Mouse (Mus musculus) lung, adult 18-20 months (tissue): ENCODE results near the gene Pdss2.
"Not testable (repeated sequence)": the region's sequence is repeated elsewhere in the genome, so short reads cannot be mapped to it uniquely, and the experiment has no call there.

ENCODE experiments used
- DNase-seq, 2 experiments: peaks; one replicate each; pipeline ENCODE4 v3.0.0; 2022; ENCODE audit warnings: mixed read lengths in 2 of 2

Gene Pdss2

GRCm38 (mm10) chr10:43378279-43378678 lies 157.0 kb downstream of the Pdss2 start:
- peak in 1 of 2 experiments; percentile 21 for DNase-seq

- no peak for DNase-seq
These were observed 157.7 kb downstream of the Pdss2 start for GRCm38 (mm10) chr10:43378732-43379644.

DNA sequence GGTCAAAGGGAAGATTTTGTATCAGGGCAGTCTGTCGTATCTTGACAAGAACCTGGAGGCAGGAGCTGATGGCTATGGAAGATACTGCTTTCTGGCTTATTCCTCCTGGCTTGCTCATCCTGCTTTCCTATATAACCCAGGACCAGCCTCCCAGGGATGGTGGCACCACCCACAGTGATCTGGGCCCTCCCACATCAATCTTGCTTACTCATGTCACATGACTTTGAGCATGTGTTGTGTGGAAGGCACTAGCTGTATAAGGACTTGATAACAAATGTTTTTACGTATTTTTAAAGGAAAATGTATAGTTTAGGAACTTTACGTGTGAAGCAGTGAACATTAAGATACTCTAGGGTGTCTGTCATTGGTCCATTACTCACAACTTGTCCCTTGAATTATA lies 161.4 kb downstream of the Pdss2 start:
- DNase-seq, result no peak

DNA sequence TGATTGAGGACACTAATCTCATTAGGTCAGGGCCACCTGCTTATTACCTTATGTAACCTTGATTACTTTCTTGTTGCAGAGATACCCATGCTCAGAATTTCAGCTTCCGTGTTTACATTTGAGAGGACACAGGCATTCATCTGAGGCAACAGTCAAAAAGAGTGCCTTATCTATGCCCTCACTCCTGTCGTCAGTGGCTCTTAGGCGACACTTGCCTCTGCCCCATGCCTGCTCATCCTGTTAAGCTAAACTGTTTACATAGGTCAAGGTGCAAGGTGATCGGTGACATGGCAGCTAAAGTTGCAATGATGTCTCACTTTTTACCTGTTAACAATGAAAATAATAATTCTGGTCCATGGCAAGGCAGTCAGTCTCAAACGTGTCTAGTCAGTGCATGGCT lies 163.3 kb downstream of the Pdss2 start:
- no peak for DNase-seq

DNA sequence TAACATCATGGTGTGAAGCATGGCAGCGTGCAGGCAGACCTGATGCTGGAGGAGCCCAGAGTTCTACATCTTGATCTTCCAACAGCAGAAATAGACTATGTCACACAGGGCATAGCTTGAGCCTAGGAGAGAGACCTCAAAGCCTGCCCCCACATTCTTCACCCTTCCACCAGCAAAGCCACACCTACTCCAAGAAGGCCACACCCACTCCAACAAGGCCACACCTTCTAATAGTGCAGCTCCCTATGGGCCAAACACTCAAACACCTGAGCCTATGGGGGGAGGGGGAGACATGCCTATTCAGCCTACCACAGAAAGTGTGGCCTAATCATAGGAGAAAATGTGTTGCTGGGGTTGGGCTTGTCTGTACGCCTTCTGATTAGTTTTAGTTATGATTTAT lies 171.6 kb downstream of the Pdss2 start:
- no peak for DNase-seq

DNA sequence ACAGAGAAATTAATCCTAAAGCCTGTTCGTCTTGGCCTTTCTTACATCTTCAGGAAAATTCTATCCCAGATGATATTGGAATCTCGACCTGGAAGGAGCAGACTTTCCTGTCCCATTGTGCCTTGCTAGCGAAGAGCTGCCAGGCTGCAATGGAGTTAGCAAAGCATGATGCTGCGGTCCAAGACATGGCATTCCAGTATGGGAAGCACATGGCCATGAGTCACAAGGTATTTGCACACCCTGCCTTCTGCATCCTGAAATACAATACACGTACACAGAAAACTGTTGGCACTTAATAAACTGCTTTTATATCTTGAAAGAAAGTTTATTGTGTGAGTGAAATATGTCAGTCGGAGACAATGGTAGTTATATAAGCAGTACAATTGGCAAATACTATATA lies 172.5 kb downstream of the Pdss2 start:
- no peak for DNase-seq

- no peak for DNase-seq
These were observed 174.5 kb downstream of the Pdss2 start for GRCm38 (mm10) chr10:43395824-43396223.

DNA sequence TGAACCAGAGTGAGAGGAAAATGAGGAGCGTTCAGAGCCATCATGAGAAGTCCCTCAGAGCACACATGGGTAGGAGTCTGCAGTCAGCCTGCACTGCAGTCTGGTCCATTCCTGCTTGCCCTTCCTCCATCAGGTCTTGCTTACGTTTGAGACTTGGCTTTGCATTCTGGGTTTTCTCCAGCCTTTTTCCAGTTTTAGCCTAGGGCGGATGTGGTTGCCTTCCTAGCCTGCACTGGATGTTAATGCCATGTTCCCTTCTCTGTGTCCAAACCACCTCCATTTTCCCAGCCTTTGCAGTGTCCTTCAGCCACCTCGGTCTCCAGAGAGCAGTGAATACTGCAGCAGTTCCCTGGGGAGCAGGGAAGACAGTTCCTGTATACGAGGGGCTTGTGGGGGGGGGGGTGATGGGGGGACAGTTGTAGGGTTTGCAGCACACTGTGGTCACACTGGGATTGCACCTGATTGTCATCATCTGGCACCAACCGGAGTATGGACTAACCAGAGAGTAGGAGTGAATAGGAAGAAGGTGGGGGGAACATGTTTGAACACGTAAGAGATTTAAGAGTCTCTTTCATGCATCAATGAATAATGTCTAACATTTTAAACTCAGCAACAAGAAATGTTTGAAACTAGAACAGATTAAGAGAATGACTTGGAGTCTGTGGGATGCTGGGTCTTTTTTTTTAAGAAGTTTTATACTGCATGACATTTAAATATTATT lies 178.5 kb downstream of the Pdss2 start:
- DNase-seq, result no peak

- DNase-seq, result no peak
These were observed 184.8 kb downstream of the Pdss2 start for GRCm38 (mm10) chr10:43406107-43406506.

GRCm38 (mm10) chr10:43406885-43407284 lies 185.6 kb downstream of the Pdss2 start:
- DNase-seq, result no peak

- no peak for DNase-seq
These were observed 188.4 kb downstream of the Pdss2 start for GRCm38 (mm10) chr10:43409506-43410230.

GRCm38 (mm10) chr10:43411164-43411563 lies 189.9 kb downstream of the Pdss2 start:
- not testable (repeated sequence) for DNase-seq

GRCm38 (mm10) chr10:43417346-43417745 lies 196.1 kb downstream of the Pdss2 start:
- no peak for DNase-seq

GRCm38 (mm10) chr10:43420660-43421413 lies 199.6 kb downstream of the Pdss2 start:
- DNase-seq, result no peak

DNA sequence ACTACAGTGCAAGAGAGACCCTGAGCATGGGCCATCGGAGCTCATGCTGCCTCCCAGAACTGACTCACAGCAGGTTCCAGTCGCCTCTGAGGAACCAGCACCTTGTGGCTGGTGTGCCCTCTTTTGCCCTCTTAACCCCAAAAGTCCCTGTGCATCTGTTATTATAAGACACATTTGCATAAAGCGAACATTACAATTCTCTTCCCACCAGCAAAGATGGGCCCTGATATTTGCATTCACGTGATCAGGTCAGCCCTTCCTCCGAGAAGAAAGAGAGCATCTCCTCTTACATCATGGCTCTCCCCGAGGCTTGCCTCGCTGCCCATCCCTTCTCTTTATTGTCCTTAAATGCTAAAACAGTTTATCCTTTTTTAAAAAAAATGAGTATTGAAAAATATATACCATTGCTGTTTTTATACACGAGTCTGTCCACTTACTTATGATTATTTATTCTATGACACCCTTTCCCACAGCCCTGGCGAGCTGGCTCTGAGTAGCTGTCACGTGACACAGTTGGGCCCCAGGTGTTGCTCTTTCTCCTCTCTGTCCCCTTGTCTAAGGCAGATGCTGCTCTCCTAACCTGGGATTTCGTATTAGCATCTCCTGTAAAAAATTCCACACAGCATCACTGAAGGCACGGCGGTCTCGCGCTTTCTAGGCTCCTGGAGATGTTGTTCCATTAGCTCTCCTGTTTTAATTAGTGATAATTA lies 200.9 kb downstream of the Pdss2 start:
- DNase-seq, result no peak

DNA sequence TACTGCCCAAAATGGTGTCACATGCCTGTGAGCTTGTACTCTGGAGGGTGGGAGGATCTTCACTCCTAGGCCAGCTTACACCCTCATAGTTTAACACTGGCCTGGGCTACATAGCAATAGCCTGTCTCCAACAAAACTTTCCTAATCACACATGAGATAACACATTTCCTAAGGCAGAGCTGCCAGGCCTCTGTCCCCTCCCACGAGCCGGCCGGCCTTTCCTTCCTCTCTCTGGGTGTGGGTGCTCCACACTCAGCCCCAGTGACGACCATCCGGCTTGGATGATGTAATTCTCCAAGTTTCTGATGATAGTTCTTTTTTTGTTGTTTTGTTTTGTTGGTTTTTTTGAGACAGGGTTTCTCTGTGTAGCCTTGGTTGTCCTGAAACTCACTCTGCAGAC lies 203.3 kb downstream of the Pdss2 start:
- peak; percentile 19 to 26 for DNase-seq

- no peak for DNase-seq
These were observed 209.3 kb downstream of the Pdss2 start for GRCm38 (mm10) chr10:43430606-43431005.

DNA sequence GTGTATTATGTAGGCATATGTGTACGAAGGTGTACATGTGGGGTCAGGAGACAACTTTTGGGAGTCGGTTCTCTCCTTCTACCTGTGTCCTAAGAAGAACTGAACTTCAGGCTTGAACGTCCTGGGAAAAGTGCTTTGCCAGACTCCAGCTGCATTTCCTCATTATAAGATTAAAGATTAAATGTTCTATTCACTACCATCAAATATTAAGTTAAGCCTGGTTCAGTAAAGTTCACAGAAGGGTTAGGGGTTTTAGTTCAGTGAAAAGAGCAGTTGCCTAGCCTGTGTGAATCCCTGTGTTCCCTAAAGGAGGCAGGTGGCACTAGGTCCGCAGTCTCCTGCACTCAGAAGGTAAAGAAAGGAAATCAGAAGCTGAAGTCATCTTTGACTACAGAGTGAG lies 213.0 kb downstream of the Pdss2 start:
- no peak for DNase-seq

DNA sequence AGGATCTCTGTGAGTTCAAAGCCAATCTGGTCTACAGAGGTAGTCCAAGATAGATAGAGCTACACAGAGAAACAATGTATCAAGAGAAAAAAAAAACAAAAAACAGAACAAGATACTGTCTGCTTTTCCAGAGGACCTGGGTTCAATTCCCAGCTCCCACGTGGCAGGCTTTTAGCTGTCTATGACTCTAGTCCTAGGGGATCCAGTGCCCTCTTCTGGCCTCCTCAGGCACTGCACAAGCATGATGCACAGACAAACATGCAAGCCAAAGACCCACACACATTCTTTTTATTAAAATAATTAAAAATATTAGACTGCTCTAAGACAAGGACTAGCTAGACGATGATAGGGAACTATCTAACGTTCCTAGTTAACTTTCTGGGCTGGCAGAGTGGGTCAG lies 214.5 kb downstream of the Pdss2 start:
- no peak for DNase-seq

DNA sequence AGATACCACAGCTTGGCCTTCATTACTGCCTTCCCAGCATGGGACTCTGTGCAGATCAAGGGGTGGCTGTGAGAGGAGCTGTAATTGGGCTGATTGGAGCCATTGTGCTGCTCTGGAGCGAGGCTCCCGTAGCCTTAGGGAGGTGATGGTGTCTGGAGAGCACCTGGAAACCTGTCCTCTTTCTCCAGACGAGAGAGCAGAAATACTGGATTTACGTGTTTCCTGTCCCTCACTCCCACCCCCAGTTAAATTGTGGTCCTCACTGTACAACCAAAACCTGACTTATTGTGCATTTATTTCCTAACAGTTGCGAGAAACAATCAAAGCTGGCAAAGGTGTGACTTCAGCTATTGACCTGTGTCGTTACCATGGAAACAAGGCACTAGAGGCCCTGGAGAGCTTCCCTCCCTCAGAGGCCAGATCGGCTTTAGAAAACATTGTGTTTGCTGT lies 218.2 kb downstream of the Pdss2 start:
- DNase-seq, result peak; percentile 20 to 30

GRCm38 (mm10) chr10:43440050-43440449 lies 218.8 kb downstream of the Pdss2 start:
- peak in 1 of 2 experiments; percentile 13 for DNase-seq
